Mouse (Mus musculus) lung, postnatal 14 days (tissue): ENCODE results near the gene Wwc2.

ENCODE experiments used
- DNase-seq: peaks from one replicate; pipeline ENCODE4 v3.0.0; 2021

Wwc2 gene

GRCm38 (mm10) chr8:47900361-47900760, 90.4 kb downstream of the Wwc2 start:
- no peak for DNase-seq

DNA sequence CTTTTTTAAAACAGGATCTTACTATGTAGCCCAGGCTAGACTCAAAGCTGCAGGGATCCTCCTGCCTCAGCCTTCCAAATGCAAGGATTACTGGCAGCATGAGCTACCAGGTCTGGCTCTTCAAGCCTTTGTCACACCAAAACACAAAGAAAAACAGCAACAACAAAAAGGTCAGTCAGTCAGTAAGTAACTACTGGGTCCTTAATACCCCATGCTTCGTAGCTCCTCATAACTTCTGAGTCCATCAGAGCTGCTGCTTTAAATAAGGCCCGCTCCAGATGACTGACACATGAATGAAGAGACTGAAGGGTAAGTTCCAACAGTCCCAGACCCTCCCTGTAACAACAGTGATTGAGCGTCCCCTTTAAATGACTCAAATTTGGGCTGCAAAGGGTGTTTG, 90.8 kb downstream of the Wwc2 start:
- no peak for DNase-seq

DNA sequence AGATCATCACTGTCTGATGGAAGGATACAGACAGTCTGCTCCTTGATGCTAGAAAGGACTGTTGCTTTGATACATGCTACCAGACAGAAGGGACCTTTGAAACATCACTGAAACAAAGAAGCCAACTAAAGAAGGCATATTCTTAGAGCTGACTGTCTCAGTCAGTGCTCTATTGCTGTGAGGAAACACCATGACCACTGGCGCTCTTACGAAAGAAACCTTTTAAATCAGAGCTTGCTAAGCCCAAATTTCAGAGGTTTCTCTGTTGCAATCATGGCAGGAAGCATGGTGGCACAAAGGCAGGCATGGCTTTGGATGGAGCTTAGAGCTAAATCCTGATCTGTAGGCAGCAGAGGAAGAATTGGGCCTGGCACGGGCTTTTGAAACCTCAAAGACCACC, 98.3 kb downstream of the Wwc2 start:
- DNase-seq: no peak

- no peak for DNase-seq
Observed at GRCm38 (mm10) chr8:47891641-47892040, 99.1 kb downstream of the Wwc2 start.

GRCm38 (mm10) chr8:47890814-47891210, 99.9 kb downstream of the Wwc2 start:
- DNase-seq: no peak

- no peak for DNase-seq
Observed at GRCm38 (mm10) chr8:47889936-47890813, 100.5 kb downstream of the Wwc2 start.

- DNase-seq: no peak
Observed at GRCm38 (mm10) chr8:47888841-47889570, 101.7 kb downstream of the Wwc2 start.

GRCm38 (mm10) chr8:47884306-47884705, 106.4 kb downstream of the Wwc2 start:
- no peak for DNase-seq

DNA sequence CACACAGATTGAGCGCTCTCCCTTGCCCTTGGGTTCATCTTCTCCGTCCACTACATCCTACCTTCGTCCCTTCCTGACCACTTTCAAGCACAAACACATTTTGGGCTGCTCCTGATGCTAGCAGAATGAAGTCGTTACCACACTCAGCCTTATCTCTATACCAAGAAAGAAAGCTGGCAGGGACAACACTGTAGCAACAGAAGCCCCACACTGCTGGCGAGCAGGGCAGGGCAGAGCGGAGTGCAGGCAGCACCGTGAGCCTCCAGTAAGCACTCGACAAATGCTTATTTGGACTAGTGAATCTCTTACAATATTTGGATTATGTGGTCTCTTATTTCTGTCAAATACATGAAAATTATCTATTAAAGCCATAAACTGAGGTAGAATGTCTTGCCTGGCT, 107.0 kb downstream of the Wwc2 start:
- no peak for DNase-seq

GRCm38 (mm10) chr8:47878516-47878915, 112.2 kb downstream of the Wwc2 start:
- no peak for DNase-seq

GRCm38 (mm10) chr8:47875865-47876264, 114.9 kb downstream of the Wwc2 start:
- no peak for DNase-seq

- no peak for DNase-seq
Observed at GRCm38 (mm10) chr8:47874497-47875178, 116.1 kb downstream of the Wwc2 start.

GRCm38 (mm10) chr8:47872361-47873107, 118.2 kb downstream of the Wwc2 start:
- DNase-seq: peak; percentile 50

- peak; percentile 89 for DNase-seq
Observed at GRCm38 (mm10) chr8:47867067-47867466, 123.7 kb downstream of the Wwc2 start.

- DNase-seq: no peak
Observed at GRCm38 (mm10) chr8:47866568-47866967, 124.2 kb downstream of the Wwc2 start.

DNA sequence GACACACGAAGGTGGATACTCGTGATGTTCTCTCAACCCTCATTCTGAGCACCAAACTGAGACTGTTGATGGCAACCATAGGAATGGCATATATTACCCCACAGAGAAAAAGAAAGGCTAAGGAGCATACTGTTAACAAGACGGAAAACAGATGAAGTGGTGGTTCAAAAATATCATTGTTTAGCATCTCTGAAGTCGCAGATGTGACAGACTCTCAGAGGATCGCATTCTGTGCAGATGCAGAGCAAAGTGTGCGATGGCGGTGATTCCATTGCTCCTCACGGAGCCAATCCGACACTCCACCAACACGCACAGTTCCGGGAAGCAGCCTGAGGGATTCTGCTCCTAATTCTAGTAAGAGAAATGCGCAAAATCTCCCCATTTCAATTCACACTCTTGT, 131.5 kb downstream of the Wwc2 start:
- DNase-seq: no peak

- no peak for DNase-seq
Observed at GRCm38 (mm10) chr8:47853356-47853755, 137.4 kb downstream of the Wwc2 start.

DNA sequence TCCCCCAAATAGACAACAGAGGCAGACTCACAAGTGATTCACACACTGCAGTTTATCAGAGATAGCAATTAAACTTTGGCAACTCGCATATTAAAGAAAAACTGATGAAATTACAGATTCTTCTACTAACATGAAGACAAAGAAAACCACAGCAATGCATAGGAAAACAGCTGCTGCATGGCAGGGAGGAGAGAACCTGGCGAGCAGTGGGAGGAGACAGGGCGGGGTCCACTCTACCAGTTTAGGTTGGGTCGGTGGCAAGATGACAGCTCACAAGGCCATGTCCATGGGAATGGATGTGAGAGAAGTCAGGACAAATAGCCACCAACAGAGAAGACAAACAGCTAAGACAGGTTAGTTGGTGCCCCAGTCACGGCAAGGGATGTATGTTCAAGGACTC, 138.0 kb downstream of the Wwc2 start:
- no peak for DNase-seq

DNA sequence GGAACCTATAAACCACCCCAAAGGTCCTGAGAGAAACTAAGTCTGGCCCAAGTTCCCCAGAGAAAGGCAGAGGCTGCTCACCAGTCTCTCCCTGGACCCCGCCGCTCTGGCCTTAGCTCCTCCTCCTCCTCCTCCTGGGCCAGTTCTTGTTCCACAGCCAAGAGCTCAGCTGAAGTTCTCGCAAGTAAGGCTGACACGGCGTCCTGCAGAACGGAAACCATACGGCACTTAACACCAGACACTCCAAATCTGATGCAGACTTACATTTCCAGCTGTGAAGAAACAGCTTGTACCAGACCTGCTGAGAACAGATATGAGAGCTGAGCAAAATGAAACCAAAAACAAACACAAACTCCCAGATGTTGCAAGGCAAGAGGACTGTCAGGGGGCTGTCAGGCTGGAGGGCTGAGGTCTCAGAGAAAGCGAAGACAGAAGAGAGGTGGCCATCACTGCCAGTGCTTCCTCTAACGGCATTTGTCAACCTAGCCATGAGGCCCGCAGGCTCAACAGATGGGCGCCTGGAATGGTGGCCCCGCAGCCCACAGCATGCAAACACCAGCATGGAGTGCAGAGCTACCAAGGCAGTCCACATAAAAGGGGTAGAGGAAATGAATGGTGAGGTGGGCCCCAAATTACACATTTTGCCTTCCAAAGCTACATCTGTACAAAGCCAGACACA, 138.8 kb downstream of the Wwc2 start:
- peak; percentile 63 for DNase-seq

DNA sequence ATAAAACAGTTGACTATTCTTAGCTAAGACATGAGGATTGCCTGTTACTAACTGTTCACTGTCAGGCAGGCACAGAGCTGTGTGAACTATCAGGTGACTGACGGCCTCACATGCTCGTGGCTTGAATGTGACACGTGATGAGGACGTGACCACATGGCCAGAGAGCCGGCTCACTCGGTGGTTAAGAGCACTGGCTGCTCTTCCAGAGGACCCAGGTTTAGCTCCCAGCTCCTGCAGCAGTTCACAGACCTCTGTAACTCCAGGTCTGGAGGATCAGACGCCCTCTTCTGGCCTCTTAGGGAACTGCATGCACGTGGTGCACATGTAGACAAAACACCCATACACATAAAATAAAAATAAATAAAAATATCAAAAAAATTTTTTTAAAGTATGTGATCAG, 140.9 kb downstream of the Wwc2 start:
- no peak for DNase-seq

GRCm38 (mm10) chr8:47847931-47848330, 142.8 kb downstream of the Wwc2 start:
- DNase-seq: no peak

- no peak for DNase-seq
Observed at GRCm38 (mm10) chr8:47847161-47847560, 143.6 kb downstream of the Wwc2 start.
